Mouse (Mus musculus) stomach, postnatal 0 days (tissue): ENCODE measurements around the gene Disc1. TPM values are rescaled to one million over a fixed set of nuclear protein-coding genes. Genes with fewer than 3 reads are reported as not detected.

Experiments
- ATAC-seq: fragments of 200-750 bp; cut with Nextera tagmentation; 2 replicates; pipeline ENCODE4 v1.8.0; 2017; ENCODE audit not compliant: low FRiP score, low TSS enrichment
- DNase-seq: peaks from one replicate; pipeline ENCODE4 v3.0.0-alpha.2; 2016; ENCODE audit warnings: low spot score
- H3K27ac ChIP-seq: fragments of 300-500 bp; sonication (generic); replicated peaks from 2 replicates; pipeline ENCODE4 v1.5.1; 2014; ENCODE audit warnings: mild to moderate bottlenecking, control low read depth
- H3K27me3 ChIP-seq: fragments of 300-500 bp; sonication (generic); 2 replicates; pipeline ENCODE4 v1.6.1; 2014; ENCODE audit warnings: low read length; ENCODE audit not compliant: control insufficient read depth, insufficient read depth
- H3K36me3 ChIP-seq: fragments of 300-500 bp; sonication (generic); 2 replicates; pipeline ENCODE4 v1.6.1; 2014; ENCODE audit warnings: low read length, mixed read lengths; ENCODE audit not compliant: control insufficient read depth, insufficient read depth
- H3K4me1 ChIP-seq: fragments of 300-500 bp; sonication (generic); replicated peaks from 2 replicates; pipeline ENCODE4 v1.6.1; 2014; ENCODE audit warnings: antibody characterized with exemption; ENCODE audit not compliant: control insufficient read depth, insufficient read depth
- H3K4me2 ChIP-seq: fragments of 300-500 bp; sonication (generic); replicated peaks from 2 replicates; pipeline ENCODE4 v1.6.1; 2014; ENCODE audit warnings: low read depth, mild to moderate bottlenecking, control low read depth, moderate library complexity
- H3K4me3 ChIP-seq: fragments of 300-500 bp; sonication (generic); 2 replicates; pipeline ENCODE4 v1.5.1; 2014; ENCODE audit warnings: low read depth, low read length, control low read depth
- H3K9ac ChIP-seq: fragments of 300-500 bp; sonication (generic); 2 replicates; pipeline ENCODE4 v1.6.1; 2014; ENCODE audit warnings: mild to moderate bottlenecking, low read length, control low read depth, mixed read lengths
- H3K9me3 ChIP-seq: fragments of 300-500 bp; sonication (generic); 2 replicates; pipeline ENCODE4 v1.6.1; 2016; ENCODE audit warnings: low read length; ENCODE audit not compliant: control insufficient read depth
- CTCF ChIP-seq: IDR thresholded peaks from 2 replicates; pipeline ENCODE4 v1.5.1; 2016; ENCODE audit warnings: antibody characterized with exemption, low read depth, mild to moderate bottlenecking, moderate library complexity
- EP300 ChIP-seq: optimal IDR thresholded peaks from 2 replicates; pipeline ENCODE3; 2016; ENCODE audit warnings: antibody characterized with exemption
- WGBS: fragments of 180-500 bp; shearing (Covaris S2); extraction: QIAGEN DNeasy Blood & Tissue Kit; methylation state at CpG from one replicate; pipeline ENCODE4 v1.1.7; 2014; 5-methylcytosine and 5-hydroxymethylcytosine counted together
- polyA plus RNA-seq: library from polyadenylated mRNA; unstranded; fragments of >200 nt; fragmentation: Nextera tagmentation; extraction: Ambion mirVana; gene quantifications from 2 replicates; pipeline ENCODE4 v1.2.1, GENCODE M21; 2015

The Disc1 gene
- polyA plus RNA-seq, 1 experiment from 2014 or later: 0.53 TPM

DNA sequence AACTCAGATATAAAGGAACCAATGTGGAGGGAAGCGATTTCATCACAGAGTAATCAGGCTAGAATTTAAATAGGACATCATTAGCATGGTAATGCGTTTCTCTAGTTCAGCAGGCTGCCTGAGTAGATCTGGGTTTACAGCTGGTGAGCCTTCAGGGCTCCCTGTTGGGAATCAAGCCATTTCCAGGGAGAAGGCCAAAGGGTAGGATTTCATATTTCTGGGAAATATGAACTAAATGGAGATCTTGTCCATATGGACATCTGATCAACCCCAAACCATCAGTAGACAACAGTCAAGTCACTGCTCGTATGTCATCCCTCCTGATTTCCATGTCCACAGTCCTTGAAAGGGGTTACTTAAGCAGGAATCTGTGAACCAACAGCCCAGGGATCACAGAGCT lies 115.6 kb downstream of the Disc1 start:
- TF ChIP-seq EP300: no peak
- TF ChIP-seq CTCF: no peak
- no peaks in the 10 kb centered on the region for H3K9me3 ChIP-seq
- no peak overlapping the region for H3K4me2 ChIP-seq
- no peak overlapping the region for H3K9ac ChIP-seq
- no peaks in the 10 kb centered on the region for H3K36me3 ChIP-seq
- no peak for DNase-seq
- H3K4me1 ChIP-seq: no peaks in the 10 kb centered on the region
- no peak overlapping the region for H3K4me3 ChIP-seq
- no peaks in the 10 kb centered on the region for H3K27me3 ChIP-seq
- H3K27ac ChIP-seq: no peak overlapping the region
- 56% methylated on average over 3 of the region's 3 CpGs for WGBS
- ATAC-seq: no peak

DNA sequence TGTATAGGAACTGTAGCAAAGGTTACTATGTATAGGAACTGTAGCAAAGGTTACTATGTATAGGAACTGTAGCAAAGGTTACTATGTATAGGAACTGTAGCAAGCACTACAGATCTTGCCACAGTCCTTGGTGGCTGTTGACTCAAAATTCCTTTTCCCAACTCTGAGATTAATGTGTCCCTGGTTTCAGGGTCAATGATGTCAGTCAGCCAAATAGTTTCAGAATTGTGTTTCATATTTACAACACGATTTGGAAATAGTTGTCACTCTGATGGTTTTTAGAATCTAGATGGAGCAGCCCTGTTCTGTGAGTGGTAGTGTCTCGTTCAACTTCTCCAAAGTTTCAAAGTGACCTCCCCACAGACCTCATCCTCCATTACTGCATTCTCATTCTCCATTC lies 117.5 kb downstream of the Disc1 start:
- 85% methylated on average over 2 of the region's 2 CpGs for WGBS
- H3K27ac ChIP-seq: no peak overlapping the region

DNA sequence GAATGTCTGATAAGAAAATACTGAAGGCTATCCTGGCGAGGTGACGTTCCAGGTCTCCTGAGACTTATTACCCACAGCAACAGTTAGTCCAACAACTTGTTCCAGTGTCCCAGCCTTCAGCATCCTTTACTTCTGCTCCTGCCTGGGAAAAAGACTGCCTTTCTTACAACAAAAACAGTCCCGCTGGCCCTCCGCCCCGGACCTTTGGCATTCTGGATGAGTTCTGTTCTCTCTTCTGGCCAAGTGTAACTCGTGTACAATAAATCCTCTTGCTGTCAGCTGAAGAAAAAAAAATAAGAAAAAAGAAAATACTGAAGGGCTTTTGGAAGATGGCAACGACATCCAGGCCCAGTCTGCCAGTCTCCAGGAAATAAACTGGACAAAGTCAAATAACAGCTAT lies 120.2 kb downstream of the Disc1 start:
- Histone ChIP-seq H3K9me3 (no peaks in the 10 kb centered on the region), H3K4me3 (no peak overlapping the region), H3K27ac (no peak overlapping the region), H3K9ac (no peak overlapping the region), H3K27me3 (no peaks in the 10 kb centered on the region), H3K36me3 (no peaks in the 10 kb centered on the region), H3K4me1 (no peaks in the 10 kb centered on the region), H3K4me2 (no peak overlapping the region)
- 50% methylated on average over 7 of the region's 7 CpGs for whole genome bisulfite sequencing
- TF ChIP-seq CTCF (no peak), EP300 (no peak)
- no peak for DNase-seq
- no peak for ATAC-seq

More for the DNA sequence above, 117.5 kb downstream of the Disc1 start:
- Histone ChIP-seq H3K4me2 (no peak overlapping the region), H3K9ac (no peak overlapping the region), H3K4me3 (no peak overlapping the region), H3K36me3 (no peaks in the 10 kb centered on the region), H3K27me3 (no peaks in the 10 kb centered on the region), H3K9me3 (no peaks in the 10 kb centered on the region), H3K4me1 (no peaks in the 10 kb centered on the region)
- no peak for TF ChIP-seq EP300
- TF ChIP-seq CTCF: no peak
- DNase-seq (no peak), ATAC-seq (no peak)

DNA sequence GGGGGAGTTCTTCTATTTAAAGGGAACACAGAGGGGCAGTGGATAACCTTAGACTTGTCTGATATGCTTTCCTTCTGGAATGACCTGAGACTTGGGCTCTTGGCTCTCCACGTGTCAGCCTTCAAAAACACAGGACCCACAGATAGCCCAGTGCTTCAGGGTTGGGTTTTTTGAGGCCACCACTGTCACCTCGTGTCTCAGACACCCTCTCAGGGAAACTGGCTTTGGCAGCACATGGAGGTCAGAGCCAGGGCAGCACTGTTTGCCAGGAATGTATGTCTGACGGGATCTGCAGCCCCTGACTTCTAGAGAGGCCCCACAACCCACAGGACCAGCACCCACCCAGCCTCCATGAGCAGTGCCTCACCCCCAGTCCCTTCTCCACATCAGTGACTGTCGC lies 120.9 kb downstream of the Disc1 start:
- H3K27me3 ChIP-seq: no peaks in the 10 kb centered on the region
- WGBS: 49% methylated on average over 4 of the region's 4 CpGs
- H3K4me3 ChIP-seq: no peak overlapping the region
- H3K9ac ChIP-seq: no peak overlapping the region
- TF ChIP-seq CTCF: no peak
- TF ChIP-seq EP300: no peak
- ATAC-seq (no peak), DNase-seq (no peak)
- H3K4me1 ChIP-seq: no peaks in the 10 kb centered on the region
- no peaks in the 10 kb centered on the region for H3K36me3 ChIP-seq
- H3K4me2 ChIP-seq: no peak overlapping the region
- no peaks in the 10 kb centered on the region for H3K9me3 ChIP-seq
- H3K27ac ChIP-seq: no peak overlapping the region

- no peak overlapping the region for H3K4me2 ChIP-seq
- no peak for TF ChIP-seq EP300
- no peak for TF ChIP-seq CTCF
- no peak for ATAC-seq
- H3K4me3 ChIP-seq: no peak overlapping the region
- H3K4me1 ChIP-seq: no peaks in the 10 kb centered on the region
- 83% methylated on average over 4 of the region's 4 CpGs for WGBS
- H3K9ac ChIP-seq: no peak overlapping the region
- no peaks in the 10 kb centered on the region for H3K9me3 ChIP-seq
- H3K27me3 ChIP-seq: no peaks in the 10 kb centered on the region
- H3K36me3 ChIP-seq: no peaks in the 10 kb centered on the region
- DNase-seq: no peak
- H3K27ac ChIP-seq: no peak overlapping the region
Observed at GRCm38 (mm10) chr8:125175661-125176060, 121.7 kb downstream of the Disc1 start.

- Histone ChIP-seq H3K4me3 (no peak overlapping the region), H3K9me3 (no peaks in the 10 kb centered on the region), H3K9ac (no peak overlapping the region), H3K27ac (no peak overlapping the region), H3K27me3 (no peaks in the 10 kb centered on the region), H3K36me3 (no peaks in the 10 kb centered on the region), H3K4me1 (no peaks in the 10 kb centered on the region), H3K4me2 (no peak overlapping the region)
- ATAC-seq: no peak
- 74% methylated on average over 6 of the region's 6 CpGs for WGBS
- TF ChIP-seq EP300 (no peak), CTCF (no peak)
- no peak for DNase-seq
Observed at GRCm38 (mm10) chr8:125177091-125177490, 123.1 kb downstream of the Disc1 start.

DNA sequence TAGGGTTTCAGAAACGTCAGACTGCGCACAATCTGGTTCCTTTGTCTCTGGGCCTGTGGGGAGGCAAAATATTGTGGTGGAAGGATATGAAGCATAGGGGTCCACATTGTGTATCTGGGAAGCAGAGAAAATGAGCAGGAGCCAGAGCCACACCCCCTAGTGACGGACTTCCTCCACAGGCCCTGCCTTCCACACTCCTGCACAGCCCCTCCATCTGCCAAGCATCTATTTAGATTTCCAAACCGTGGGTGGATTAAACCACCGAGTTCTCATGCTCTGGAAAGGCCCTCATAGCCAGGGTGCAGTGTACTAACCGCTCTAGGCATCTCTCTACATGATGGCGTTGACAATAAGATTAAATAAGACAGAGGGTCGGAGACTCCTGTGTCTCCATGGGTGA lies 124.0 kb downstream of the Disc1 start:
- H3K27ac ChIP-seq: no peak overlapping the region
- no peak overlapping the region for H3K4me2 ChIP-seq
- DNase-seq: no peak
- H3K27me3 ChIP-seq: no peaks in the 10 kb centered on the region
- no peaks in the 10 kb centered on the region for H3K9me3 ChIP-seq
- H3K4me1 ChIP-seq: no peaks in the 10 kb centered on the region
- no peak overlapping the region for H3K9ac ChIP-seq
- TF ChIP-seq EP300: no peak
- no peak for TF ChIP-seq CTCF
- ATAC-seq: no peak
- WGBS: 56% methylated on average over 8 of the region's 8 CpGs
- H3K36me3 ChIP-seq: no peaks in the 10 kb centered on the region
- no peak overlapping the region for H3K4me3 ChIP-seq
